Mouse (Mus musculus) brown adipose tissue, adult 24 weeks (tissue): ENCODE data around the gene Glycam1. TPM values are rescaled to one million over a fixed set of nuclear protein-coding genes. Genes with fewer than 3 reads are reported as not detected.
"Not testable (repeated sequence)": the region's sequence is repeated elsewhere in the genome, so short reads cannot be mapped to it uniquely, and the experiment has no call there.

Source experiments
- H3K27ac ChIP-seq: fragments of 200-500 bp; replicated peaks from 2 replicates; pipeline ENCODE4 v1.5.1; 2012; ENCODE audit warnings: low read depth, mild to moderate bottlenecking, low read length
- H3K4me1 ChIP-seq: fragments of 200-500 bp; 2 replicates; pipeline ENCODE4 v1.6.1; 2012; ENCODE audit warnings: low read length, mixed read lengths; ENCODE audit not compliant: control insufficient read depth, insufficient read depth, insufficient read length
- H3K4me3 ChIP-seq: fragments of 200-500 bp; 2 replicates; pipeline ENCODE4 v1.5.1; 2012; ENCODE audit warnings: low read depth, mild to moderate bottlenecking, low read length, moderate library complexity; ENCODE audit not compliant: insufficient read depth
- polyA plus RNA-seq: library from polyadenylated mRNA; stranded (reverse); fragments of >200 nt; gene quantifications from 2 replicates; pipeline ENCODE4 v1.2.4, GENCODE M21; 2012; ENCODE audit not compliant: missing spikeins, insufficient read depth, insufficient read length

Gene Glycam1
- polyA plus RNA-seq = not detected in 2 replicates

DNA sequence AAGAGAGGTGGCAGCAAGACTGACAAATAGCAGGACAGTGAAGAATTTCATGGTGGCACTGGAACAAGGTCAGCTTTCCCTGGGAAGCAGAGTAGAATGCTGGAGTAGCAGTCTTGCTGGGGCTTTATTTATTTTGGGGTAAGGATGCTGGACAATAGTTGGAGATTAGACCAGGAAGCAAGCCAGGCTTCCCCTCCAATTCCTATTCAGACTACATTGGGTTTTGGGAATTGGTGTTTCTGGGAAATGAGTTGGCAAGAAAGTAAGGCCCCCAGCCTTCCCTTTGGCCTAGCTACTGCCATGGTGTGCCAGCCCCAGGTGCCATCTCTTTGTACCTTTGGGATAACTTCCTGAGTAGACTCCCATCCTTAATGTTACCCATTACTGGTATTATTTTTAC lies at the start of gene Glycam1:
Glycam1 (minus strand) TSS at position 101 of the 400 bp plus-strand sequence.
- Histone ChIP-seq H3K4me3 (no peak within 1 kb of the TSS), H3K4me1 (no peaks in the 10 kb centered on the region), H3K27ac (no peak within 1 kb of the TSS)

GRCm38 (mm10) chr15:103604481-103604880 lies 39.6 kb upstream of the Glycam1 start:
- H3K27ac ChIP-seq = no peak overlapping the region
- H3K4me3 ChIP-seq = no peak overlapping the region
- no peaks in the 10 kb centered on the region for H3K4me1 ChIP-seq

DNA sequence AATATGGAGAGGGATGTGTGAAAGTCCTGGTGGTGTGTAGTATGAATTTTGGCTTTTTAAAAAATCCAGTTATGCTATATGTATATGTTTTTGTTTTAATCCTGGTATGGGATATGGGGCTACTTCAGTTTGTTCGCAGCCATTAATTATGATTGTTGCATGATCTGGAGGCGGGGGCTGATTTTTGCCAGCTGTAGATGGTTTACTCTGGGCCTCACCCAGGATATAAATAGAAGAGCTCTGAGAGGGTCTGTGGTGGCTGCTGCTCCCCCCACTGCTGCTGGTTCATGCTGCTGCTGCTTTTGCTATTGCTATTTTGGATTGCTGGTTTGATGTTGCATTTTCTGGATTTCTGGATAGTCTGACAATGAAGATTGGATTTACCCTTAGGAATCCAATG lies 25.9 kb upstream of the Glycam1 start:
- H3K4me3 ChIP-seq = no peak overlapping the region

DNA sequence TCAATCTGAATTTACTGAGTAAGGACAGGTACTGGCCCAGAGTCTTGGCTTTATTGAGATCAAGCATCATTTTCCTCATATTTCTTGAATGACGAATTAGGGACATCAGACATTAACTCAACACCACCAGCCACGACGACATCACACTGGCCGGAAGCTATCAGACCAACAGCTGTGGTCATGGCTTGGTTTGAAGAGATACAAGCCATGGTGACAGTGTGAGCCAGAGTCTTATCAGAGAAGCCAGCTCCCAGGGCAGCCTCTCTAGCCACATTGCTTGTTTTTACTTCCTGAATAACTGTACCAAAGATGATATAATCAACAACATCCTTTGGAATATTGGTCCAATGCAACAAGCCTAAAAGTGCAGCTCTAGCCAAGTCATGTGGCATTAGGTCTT lies 22.9 kb upstream of the Glycam1 start:
- H3K27ac ChIP-seq, H3K4me3 ChIP-seq, H3K4me1 ChIP-seq: not testable (repeated sequence)

More for the DNA sequence above, 25.9 kb upstream of the Glycam1 start:
- no peak overlapping the region for H3K27ac ChIP-seq
- H3K4me1 ChIP-seq = no peaks in the 10 kb centered on the region

DNA sequence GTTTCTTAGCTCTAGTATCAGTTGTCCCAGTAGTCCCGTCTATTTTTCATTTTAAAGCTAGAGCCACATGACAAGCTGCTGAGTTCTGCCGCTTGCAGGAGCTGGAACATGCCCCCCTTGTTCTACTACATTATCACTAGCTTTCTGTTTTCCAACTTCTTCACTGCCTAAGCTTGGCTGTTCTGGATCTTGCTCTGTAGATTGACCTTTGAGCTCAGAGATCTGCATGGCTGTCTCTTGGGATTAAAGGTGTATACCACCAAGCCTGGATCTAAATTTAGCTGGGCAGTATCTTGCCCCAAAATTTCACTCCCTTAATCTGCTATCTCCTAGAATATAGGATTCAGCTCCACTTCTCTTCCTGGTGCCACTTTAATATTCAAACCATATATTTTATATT lies 21.0 kb upstream of the Glycam1 start:
- H3K4me1 ChIP-seq = no peaks in the 10 kb centered on the region
- no peak overlapping the region for H3K4me3 ChIP-seq
- H3K27ac ChIP-seq = no peak overlapping the region

DNA sequence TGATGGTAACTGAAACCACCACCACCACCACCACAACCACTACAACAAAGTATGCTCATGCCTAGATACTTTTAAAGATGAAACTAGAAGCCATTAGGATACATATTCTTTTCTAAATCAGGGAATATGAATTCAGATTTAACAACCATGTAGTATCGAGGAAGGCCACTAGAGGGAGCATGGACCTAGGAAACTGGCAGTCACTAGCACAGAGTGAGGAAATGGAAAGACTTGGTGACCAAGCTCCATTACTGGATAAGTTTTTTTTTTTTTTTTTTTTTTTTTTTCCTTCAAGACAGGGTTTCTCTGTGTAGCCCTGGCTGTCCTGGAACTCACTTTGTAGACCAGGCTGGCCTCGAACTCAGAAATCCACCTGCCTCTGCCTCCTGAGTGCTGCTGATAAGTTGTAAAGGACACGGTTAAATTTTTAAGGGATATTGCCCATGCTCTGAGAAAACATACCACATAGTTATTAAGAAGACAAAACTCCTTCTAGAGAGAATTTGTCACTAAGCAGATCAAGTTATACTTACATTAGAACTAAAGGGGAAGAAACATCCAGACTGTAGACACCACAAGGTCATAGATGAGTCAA lies 12.7 kb downstream of the Glycam1 start:
- Histone ChIP-seq H3K4me1 (no peaks in the 10 kb centered on the region), H3K27ac (no peak overlapping the region)

DNA sequence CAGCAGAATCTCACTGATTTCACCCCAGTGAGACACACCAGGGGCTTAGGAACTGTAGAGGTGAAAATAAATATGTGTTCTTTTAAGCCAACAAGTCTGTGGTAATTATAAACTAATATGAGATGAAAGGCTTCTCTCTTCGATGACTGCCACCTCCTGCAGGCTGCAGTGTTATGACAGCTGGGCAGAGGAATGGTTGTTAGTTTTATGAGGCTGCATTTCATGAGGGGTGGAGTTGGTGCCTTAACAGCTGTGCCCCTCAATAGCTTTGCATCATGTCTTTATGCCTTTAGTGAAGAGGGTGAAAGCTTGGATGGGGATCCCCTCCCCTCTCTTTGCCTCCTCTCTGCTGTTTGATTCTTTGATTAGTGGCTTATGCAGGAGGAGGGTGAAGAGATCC lies 13.8 kb downstream of the Glycam1 start:
- H3K27ac ChIP-seq = no peak overlapping the region

More for the DNA sequence above, 12.7 kb downstream of the Glycam1 start:
- no peak overlapping the region for H3K4me3 ChIP-seq

GRCm38 (mm10) chr15:103549475-103549874 lies 15.4 kb downstream of the Glycam1 start:
- Histone ChIP-seq H3K4me3 (no peak overlapping the region), H3K27ac (no peak overlapping the region)

More for the DNA sequence above, 13.8 kb downstream of the Glycam1 start:
- no peak overlapping the region for H3K4me3 ChIP-seq
- H3K4me1 ChIP-seq = no peaks in the 10 kb centered on the region

GRCm38 (mm10) chr15:103547983-103548382 lies 16.9 kb downstream of the Glycam1 start:
- Histone ChIP-seq H3K4me1 (no peaks in the 10 kb centered on the region), H3K27ac (no peak overlapping the region), H3K4me3 (no peak overlapping the region)

More at GRCm38 (mm10) chr15:103549475-103549874, 15.4 kb downstream of the Glycam1 start:
- no peaks in the 10 kb centered on the region for H3K4me1 ChIP-seq

DNA sequence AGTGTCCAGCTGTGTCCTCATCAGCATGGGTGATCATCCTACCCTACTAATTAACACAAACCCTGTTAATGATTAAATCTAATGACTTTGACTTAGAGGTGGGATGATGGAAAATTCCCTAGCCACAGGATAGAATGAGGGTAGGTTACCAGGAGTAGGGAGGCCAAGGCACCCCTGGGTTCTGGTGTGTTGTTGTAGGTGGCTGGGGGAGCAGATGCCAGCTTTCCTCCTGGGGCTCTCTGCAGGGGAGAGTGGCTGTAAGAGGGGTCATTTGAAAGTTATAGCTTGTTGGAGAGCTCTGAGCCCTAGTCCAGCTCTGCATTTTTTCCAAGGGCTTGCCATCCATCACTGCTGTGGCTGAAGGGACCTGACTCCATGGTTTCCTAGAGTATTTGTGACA lies 22.4 kb downstream of the Glycam1 start:
- no peak overlapping the region for H3K4me3 ChIP-seq
- no peak overlapping the region for H3K27ac ChIP-seq
- no peaks in the 10 kb centered on the region; the same call in 1 of the 2 replicates for H3K4me1 ChIP-seq

GRCm38 (mm10) chr15:103540646-103541045 lies 24.2 kb downstream of the Glycam1 start:
- H3K27ac ChIP-seq = no peak overlapping the region
- H3K4me3 ChIP-seq = no peak overlapping the region
- no peaks in the 10 kb centered on the region; the same call in 1 of the 2 replicates for H3K4me1 ChIP-seq

DNA sequence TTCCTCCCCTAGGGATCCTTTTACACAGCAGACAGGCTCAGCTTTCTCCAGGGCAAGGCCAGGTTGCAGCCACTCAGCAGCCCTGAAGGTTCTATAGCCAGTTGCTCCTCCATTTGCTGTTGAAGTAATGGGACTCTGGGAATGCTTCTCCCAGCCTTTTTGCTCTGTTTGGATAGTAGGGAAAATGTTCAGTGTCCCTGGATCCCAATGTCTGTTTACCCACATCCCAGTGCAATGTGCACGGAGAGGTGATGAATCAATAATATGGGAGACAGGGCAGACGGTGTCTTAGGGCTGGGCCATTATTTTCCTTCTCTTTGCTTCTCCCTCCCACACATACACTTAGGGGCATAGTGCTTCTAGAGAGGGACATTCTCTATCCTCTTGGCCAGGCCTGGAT lies 25.6 kb downstream of the Glycam1 start:
- Histone ChIP-seq H3K27ac (0 out of 2 replicates have a peak overlapping the region, but pooled peaks have one; percentile 5), H3K4me1 (no peaks in the 10 kb centered on the region; the same call in 1 of the 2 replicates), H3K4me3 (no peak overlapping the region)

GRCm38 (mm10) chr15:103537822-103538213 lies 27.1 kb downstream of the Glycam1 start, which contains the start of gene Ppp1r1a:
TSS of gene Ppp1r1a (minus strand) at chr15:103538003.
- Histone ChIP-seq H3K4me3 (peak within 1 kb of the TSS; percentile 78), H3K27ac (peak within 1 kb of the TSS; percentile 86), H3K4me1 (no peaks in the 10 kb centered on the region; the same call in 1 of the 2 replicates)

DNA sequence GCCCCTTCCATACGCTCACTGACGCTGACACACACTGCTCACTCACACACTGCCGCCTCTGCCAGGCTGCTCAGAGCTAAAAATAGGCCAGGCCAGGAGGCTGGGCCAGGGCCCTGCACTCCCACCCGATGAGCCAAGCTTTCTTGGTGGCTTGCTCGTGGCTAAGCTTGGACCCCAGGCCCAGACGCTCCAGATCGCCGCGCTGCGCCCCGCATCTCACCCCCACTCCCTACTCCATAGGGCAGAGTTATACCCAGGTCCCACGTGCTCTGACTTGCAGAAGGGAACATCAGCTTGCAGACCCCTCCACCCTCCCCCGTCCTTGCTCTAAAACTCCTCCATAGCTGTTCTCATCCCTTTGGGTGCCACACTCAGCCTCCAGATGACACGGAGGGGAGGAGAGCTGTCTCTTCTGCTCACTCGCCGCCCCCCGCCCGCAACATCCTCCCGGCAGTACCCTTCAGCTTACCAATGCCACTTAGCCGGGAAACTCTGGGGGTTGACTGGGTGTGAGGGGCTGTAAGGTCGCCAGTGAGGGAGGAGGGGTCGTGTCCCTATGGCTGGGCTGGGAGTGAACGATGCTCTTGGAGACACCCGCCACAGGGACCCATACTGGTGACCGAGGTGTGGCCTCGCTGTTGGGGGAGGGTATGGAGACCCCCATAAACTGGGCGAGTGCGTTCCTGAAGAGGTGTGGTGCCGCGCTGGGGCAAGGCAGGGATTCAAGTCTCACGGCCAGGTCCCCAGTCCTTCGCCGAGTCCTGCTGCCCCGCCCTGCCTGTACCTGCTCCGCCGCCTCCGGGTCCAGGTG lies 27.7 kb downstream of the Glycam1 start:
- Histone ChIP-seq H3K4me1 (no peaks in the 10 kb centered on the region; the same call in 1 of the 2 replicates), H3K27ac (peak overlapping the region; percentile 58), H3K4me3 (peak overlapping the region; percentile 78)

DNA sequence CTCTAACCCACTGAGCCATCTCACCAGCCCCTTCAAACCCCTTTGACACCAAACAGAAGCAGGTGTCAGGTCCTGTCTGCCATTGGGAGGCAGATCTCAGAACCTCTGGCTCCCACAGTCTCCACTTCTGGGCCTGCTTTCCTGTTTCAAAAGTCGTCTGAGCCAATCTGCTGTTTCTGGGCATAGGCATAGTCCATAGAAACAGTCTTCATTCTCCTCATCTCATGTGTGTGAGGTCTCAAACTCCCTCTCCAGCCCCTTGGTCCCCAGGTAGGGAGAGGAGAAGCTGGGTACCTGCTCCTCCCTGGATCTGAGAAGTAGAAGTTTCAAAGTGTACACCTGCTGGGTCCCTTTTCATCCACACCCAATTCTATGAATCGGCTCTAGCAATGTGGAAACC lies 28.4 kb downstream of the Glycam1 start:
- Histone ChIP-seq H3K4me3 (peak overlapping the region; percentile 78), H3K27ac (no peak overlapping the region), H3K4me1 (no peaks in the 10 kb centered on the region; the same call in 1 of the 2 replicates)
